Mouse (Mus musculus): ENCODE results near the gene Atf7ip. TPM values are rescaled to one million over a fixed set of nuclear protein-coding genes. Genes with fewer than 3 reads are reported as not detected.
"Not testable (repeated sequence)": the region's sequence is repeated elsewhere in the genome, so short reads cannot be mapped to it uniquely, and the experiment has no call there.

The Atf7ip gene
- 110 and 114 TPM in 2 replicates for polyA plus RNA-seq (2011; ENCODE audit: insufficient read depth, insufficient read length, low read depth, missing spikeins)

GRCm38 (mm10) chr6:136505867-136506266, at the start of gene Atf7ip:
Gene Atf7ip, plus strand, starts transcription at chr6:136506167.
- not testable (repeated sequence) for H3K9ac ChIP-seq (ENCODE audit: low read depth, poor library complexity, severe bottlenecking); H3K9me3 ChIP-seq (replicated peaks; ENCODE audit: control insufficient read depth, insufficient read depth, low read length, poor library complexity, severe bottlenecking); H3K27me3 ChIP-seq (ENCODE audit: control insufficient read depth, insufficient read depth, low read length, poor library complexity, severe bottlenecking); H3K4me1 ChIP-seq (ENCODE audit: control insufficient read depth, insufficient read depth, low read length); H3K36me3 ChIP-seq (ENCODE audit: control insufficient read depth, insufficient read depth, low read length, poor library complexity, severe bottlenecking); H3K4me3 ChIP-seq (ENCODE audit: low read depth, low read length); H3K27ac ChIP-seq (ENCODE audit: insufficient read depth, low read length)

GRCm38 (mm10) chr6:136456302-136456701, 49.7 kb upstream of the Atf7ip start:
- peaks cover 39% of the 10 kb centered on the region for H3K9me3 ChIP-seq (replicated peaks; ENCODE audit: control insufficient read depth, insufficient read depth, low read length, poor library complexity, severe bottlenecking)
- H3K4me3 ChIP-seq (ENCODE audit: low read depth, low read length) = no peak overlapping the region
- no peak overlapping the region for H3K9ac ChIP-seq (ENCODE audit: low read depth, poor library complexity, severe bottlenecking)
- no peaks in the 10 kb centered on the region for H3K4me1 ChIP-seq (ENCODE audit: control insufficient read depth, insufficient read depth, low read length)
- H3K27ac ChIP-seq (ENCODE audit: insufficient read depth, low read length) = no peak overlapping the region
- H3K27me3 ChIP-seq (ENCODE audit: control insufficient read depth, insufficient read depth, low read length, poor library complexity, severe bottlenecking) = no peaks in the 10 kb centered on the region
- TF ChIP-seq POLR2A (IDR thresholded peaks at IDR 0.05; ENCODE audit: insufficient read depth, low read length) (no peak), EP300 (IDR thresholded peaks at IDR 0.05; ENCODE audit: insufficient read depth, low read depth, low read length) (no peak), CTCF (IDR thresholded peaks at IDR 0.05; ENCODE audit: low read depth, low read length) (no peak)
- H3K36me3 ChIP-seq (ENCODE audit: control insufficient read depth, insufficient read depth, low read length, poor library complexity, severe bottlenecking) = no peaks in the 10 kb centered on the region

- Histone ChIP-seq H3K9ac (ENCODE audit: low read depth, poor library complexity, severe bottlenecking) (no peak overlapping the region), H3K27ac (ENCODE audit: insufficient read depth, low read length) (no peak overlapping the region), H3K4me3 (ENCODE audit: low read depth, low read length) (no peak overlapping the region), H3K4me1 (ENCODE audit: control insufficient read depth, insufficient read depth, low read length) (peaks cover 5% of the 10 kb centered on the region), H3K27me3 (ENCODE audit: control insufficient read depth, insufficient read depth, low read length, poor library complexity, severe bottlenecking) (no peaks in the 10 kb centered on the region), H3K36me3 (ENCODE audit: control insufficient read depth, insufficient read depth, low read length, poor library complexity, severe bottlenecking) (no peaks in the 10 kb centered on the region), H3K9me3 (replicated peaks; ENCODE audit: control insufficient read depth, insufficient read depth, low read length, poor library complexity, severe bottlenecking) (peaks cover 19% of the 10 kb centered on the region)
- no peak for TF ChIP-seq CTCF (IDR thresholded peaks at IDR 0.05; ENCODE audit: low read depth, low read length)
- TF ChIP-seq POLR2A (IDR thresholded peaks at IDR 0.05; ENCODE audit: insufficient read depth, low read length) = no peak
- no peak for TF ChIP-seq EP300 (IDR thresholded peaks at IDR 0.05; ENCODE audit: insufficient read depth, low read depth, low read length)
Observed at GRCm38 (mm10) chr6:136459156-136459555, 46.8 kb upstream of the Atf7ip start.

GRCm38 (mm10) chr6:136463491-136463890, 42.5 kb upstream of the Atf7ip start:
- TF ChIP-seq EP300 (IDR thresholded peaks at IDR 0.05; ENCODE audit: insufficient read depth, low read depth, low read length) = no peak
- TF ChIP-seq POLR2A (IDR thresholded peaks at IDR 0.05; ENCODE audit: insufficient read depth, low read length) = no peak
- TF ChIP-seq CTCF (IDR thresholded peaks at IDR 0.05; ENCODE audit: low read depth, low read length) = no peak
- no peaks in the 10 kb centered on the region for H3K27me3 ChIP-seq (ENCODE audit: control insufficient read depth, insufficient read depth, low read length, poor library complexity, severe bottlenecking)
- peaks cover 17% of the 10 kb centered on the region for H3K9me3 ChIP-seq (replicated peaks; ENCODE audit: control insufficient read depth, insufficient read depth, low read length, poor library complexity, severe bottlenecking)
- peaks cover 5% of the 10 kb centered on the region for H3K4me1 ChIP-seq (ENCODE audit: control insufficient read depth, insufficient read depth, low read length)
- peak overlapping the region; percentile 7 for H3K9ac ChIP-seq (ENCODE audit: low read depth, poor library complexity, severe bottlenecking)
- peak overlapping the region; percentile 9; the same call in 1 of the 2 replicates for H3K4me3 ChIP-seq (ENCODE audit: low read depth, low read length)
- no peak overlapping the region for H3K27ac ChIP-seq (ENCODE audit: insufficient read depth, low read length)
- H3K36me3 ChIP-seq (ENCODE audit: control insufficient read depth, insufficient read depth, low read length, poor library complexity, severe bottlenecking) = no peaks in the 10 kb centered on the region

GRCm38 (mm10) chr6:136464121-136464621, 41.8 kb upstream of the Atf7ip start:
- Histone ChIP-seq H3K4me1 (ENCODE audit: control insufficient read depth, insufficient read depth, low read length) (peaks cover 8% of the 10 kb centered on the region), H3K36me3 (ENCODE audit: control insufficient read depth, insufficient read depth, low read length, poor library complexity, severe bottlenecking) (no peaks in the 10 kb centered on the region), H3K9ac (ENCODE audit: low read depth, poor library complexity, severe bottlenecking) (peak overlapping the region; percentile 7), H3K4me3 (ENCODE audit: low read depth, low read length) (no peak overlapping the region), H3K9me3 (replicated peaks; ENCODE audit: control insufficient read depth, insufficient read depth, low read length, poor library complexity, severe bottlenecking) (peaks cover 20% of the 10 kb centered on the region), H3K27ac (ENCODE audit: insufficient read depth, low read length) (no peak overlapping the region), H3K27me3 (ENCODE audit: control insufficient read depth, insufficient read depth, low read length, poor library complexity, severe bottlenecking) (no peaks in the 10 kb centered on the region)
- TF ChIP-seq CTCF (IDR thresholded peaks at IDR 0.05; ENCODE audit: low read depth, low read length) = no peak

- Histone ChIP-seq H3K9ac (ENCODE audit: low read depth, poor library complexity, severe bottlenecking) (no peak overlapping the region), H3K4me1 (ENCODE audit: control insufficient read depth, insufficient read depth, low read length) (peaks cover 8% of the 10 kb centered on the region), H3K4me3 (ENCODE audit: low read depth, low read length) (no peak overlapping the region), H3K27ac (ENCODE audit: insufficient read depth, low read length) (no peak overlapping the region), H3K27me3 (ENCODE audit: control insufficient read depth, insufficient read depth, low read length, poor library complexity, severe bottlenecking) (no peaks in the 10 kb centered on the region), H3K9me3 (replicated peaks; ENCODE audit: control insufficient read depth, insufficient read depth, low read length, poor library complexity, severe bottlenecking) (peaks cover 20% of the 10 kb centered on the region), H3K36me3 (ENCODE audit: control insufficient read depth, insufficient read depth, low read length, poor library complexity, severe bottlenecking) (no peaks in the 10 kb centered on the region)
- TF ChIP-seq CTCF (IDR thresholded peaks at IDR 0.05; ENCODE audit: low read depth, low read length) = no peak
- TF ChIP-seq POLR2A (IDR thresholded peaks at IDR 0.05; ENCODE audit: insufficient read depth, low read length) = no peak
- no peak for TF ChIP-seq EP300 (IDR thresholded peaks at IDR 0.05; ENCODE audit: insufficient read depth, low read depth, low read length)
Observed at GRCm38 (mm10) chr6:136465021-136465420, 40.9 kb upstream of the Atf7ip start.
